Mouse (Mus musculus) olfactory bulb, adult 2 months (tissue): Measurements from ENCODE around the gene Frmd8.

Experiments
- CTCF ChIP-seq: fragments of 200-500 bp; IDR thresholded peaks from 2 replicates; pipeline ENCODE4 v1.5.1; 2012; ENCODE audit warnings: low read depth, mild to moderate bottlenecking, low read length, moderate library complexity; ENCODE audit not compliant: insufficient read depth
- POLR2A ChIP-seq: fragments of 200-500 bp; IDR thresholded peaks from 2 replicates; pipeline ENCODE4 v1.6.1; 2012; ENCODE audit warnings: mild to moderate bottlenecking, low read depth, low read length, moderate library complexity; ENCODE audit not compliant: insufficient read depth

- TF ChIP-seq POLR2A (no peak), CTCF (no peak)
Measured at GRCm38 (mm10) chr19:5831224-5831957, 43.7 kb downstream of the Frmd8 start.
